Mouse (Mus musculus) CD8-positive naive resting alpha-beta T cell, adult 2 months (primary cell): ENCODE measurements around the gene Rho.
A peak's percentile ranks its signal among the peaks of the same experiment; 100 is the strongest.

Experiments used
- DNase-seq, 2 experiments: peaks; one replicate each; pipeline ENCODE4 v3.0.0; 2022; ENCODE audit warnings: low read depth in 2 of 2, low spot score in 2 of 2

Gene Rho

DNA sequence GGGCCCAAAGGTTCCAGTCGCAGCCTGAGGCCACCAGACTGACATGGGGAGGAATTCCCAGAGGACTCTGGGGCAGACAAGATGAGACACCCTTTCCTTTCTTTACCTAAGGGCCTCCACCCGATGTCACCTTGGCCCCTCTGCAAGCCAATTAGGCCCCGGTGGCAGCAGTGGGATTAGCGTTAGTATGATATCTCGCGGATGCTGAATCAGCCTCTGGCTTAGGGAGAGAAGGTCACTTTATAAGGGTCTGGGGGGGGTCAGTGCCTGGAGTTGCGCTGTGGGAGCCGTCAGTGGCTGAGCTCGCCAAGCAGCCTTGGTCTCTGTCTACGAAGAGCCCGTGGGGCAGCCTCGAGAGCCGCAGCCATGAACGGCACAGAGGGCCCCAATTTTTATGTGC is at the start of gene Rho:
TSS of gene Rho (plus strand) at position 110 of the 400 bp plus-strand sequence.
- no peak for DNase-seq

DNA sequence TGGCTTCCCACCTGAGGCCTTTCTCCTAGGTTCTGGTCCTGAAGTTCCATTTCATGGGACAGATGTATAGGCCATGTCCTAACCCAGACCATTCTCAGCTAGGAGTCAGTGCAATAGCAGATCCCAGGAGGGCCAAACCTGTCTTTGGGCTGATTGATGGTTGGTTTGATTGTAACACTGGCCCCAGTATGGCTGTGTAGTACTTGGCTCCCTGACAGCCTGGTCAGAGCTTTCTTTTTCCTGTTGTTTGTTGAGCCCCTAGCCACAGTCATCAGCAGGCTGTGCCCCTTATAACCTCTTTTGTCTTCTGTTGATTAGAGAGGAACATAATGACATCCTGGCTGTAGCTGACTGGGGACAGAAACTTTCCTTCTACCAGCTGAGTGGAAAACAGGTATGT is 47.5 kb upstream of the Rho start:
- no peak for DNase-seq

DNA sequence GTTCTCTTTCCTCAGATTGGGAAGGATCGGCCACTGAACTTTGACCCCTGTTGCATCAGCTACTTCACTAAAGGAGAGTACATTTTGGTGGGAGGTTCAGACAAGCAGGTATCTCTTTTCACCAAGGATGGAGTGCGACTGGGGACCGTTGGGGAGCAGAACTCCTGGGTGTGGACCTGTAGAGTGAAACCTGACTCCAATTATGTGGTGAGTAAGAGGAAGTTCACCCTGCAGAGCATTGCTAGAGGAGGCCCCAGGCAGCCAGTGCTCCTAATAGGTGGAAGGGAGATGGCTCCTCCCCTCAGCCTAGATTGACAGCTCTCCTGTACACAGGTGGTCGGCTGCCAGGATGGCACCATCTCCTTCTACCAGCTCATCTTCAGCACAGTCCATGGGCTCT is 44.7 kb upstream of the Rho start:
- DNase-seq = no peak

DNA sequence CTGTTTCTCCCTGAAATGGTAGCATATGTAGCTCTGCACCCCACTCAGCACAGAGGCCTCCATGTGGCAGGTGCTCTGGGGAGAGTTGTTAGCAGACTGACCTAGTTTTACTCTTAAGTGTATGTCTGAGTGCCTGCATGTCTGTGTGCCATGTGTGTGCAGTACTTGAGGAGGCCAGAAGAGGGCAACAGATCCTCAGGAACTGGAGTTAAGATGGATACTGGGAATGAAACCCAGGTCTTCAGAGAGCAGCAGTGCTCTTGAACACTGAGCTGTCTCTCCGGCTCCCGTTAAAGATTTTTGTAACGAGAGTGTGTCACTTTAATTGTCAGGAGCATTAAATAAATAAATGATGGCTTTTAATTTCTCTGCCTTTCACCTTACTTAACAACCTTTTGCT is 43.3 kb upstream of the Rho start:
- peak in 1 of 2 experiments; percentile 11 for DNase-seq

DNA sequence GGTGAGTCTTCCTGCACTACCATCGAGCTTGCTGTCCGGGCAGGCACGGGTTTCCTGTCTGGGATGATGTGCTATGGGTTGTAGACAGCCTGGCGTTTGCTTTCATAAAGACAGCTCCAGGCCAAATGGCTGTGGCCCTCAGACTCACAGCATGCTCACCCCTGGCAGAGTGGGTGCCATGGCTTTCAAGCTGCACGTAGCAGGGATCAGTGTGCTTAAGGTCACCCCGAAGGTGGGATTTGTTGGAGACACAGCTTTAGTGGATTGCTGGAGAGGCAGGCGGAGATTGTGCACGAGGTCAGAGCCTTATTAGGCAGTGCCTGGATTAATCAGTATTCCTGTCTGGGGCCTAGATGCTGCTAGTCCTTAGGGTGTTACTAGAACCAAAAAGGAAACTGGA is 40.9 kb upstream of the Rho start:
- DNase-seq = no peak

DNA sequence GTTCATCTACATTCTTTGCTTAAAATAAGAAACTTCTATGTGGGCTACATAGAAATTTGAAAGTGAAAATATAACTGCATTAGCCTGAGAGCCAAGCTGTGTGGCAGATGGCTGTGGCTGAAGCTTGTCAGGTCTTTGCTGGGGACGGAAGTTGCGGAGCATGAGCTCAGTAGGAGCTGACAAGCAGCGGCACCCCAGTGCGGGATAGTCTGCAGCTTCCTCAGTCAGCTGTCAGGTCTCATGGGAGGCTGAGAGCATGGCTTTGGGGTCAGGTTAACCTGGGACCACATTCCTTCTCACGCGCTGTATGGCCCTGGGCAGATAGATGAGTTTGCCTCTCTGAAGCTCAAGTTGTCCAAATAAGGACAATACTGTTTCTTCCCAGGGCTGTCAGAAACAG is 40.5 kb upstream of the Rho start:
- DNase-seq = no peak

DNA sequence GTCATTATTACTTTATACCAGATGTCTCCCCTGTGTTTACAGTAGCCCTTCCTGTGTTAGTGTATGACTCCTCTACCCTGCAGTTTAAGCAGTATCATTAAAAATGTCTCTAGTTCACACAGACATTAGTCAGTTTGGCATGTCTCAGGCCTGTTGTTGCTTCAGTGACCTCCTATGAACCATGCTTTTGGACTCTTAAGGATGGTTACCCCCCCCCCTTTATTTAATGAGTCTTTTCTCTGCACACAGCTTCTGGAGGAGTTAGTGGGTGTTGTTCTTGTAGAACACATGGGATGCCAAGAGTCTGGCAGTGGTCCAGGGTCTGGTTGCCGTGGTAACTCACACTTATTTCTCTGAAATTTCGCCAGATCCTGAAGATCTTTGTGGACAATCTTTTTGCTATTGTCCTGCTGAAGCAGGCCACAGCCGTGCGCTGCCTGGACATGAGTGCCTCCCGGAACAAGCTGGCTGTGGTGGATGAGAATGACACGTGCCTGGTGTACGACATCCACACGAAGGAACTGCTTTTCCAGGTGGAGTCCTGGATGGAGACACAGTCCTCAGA is 40.0 kb upstream of the Rho start:
- DNase-seq = no peak

DNA sequence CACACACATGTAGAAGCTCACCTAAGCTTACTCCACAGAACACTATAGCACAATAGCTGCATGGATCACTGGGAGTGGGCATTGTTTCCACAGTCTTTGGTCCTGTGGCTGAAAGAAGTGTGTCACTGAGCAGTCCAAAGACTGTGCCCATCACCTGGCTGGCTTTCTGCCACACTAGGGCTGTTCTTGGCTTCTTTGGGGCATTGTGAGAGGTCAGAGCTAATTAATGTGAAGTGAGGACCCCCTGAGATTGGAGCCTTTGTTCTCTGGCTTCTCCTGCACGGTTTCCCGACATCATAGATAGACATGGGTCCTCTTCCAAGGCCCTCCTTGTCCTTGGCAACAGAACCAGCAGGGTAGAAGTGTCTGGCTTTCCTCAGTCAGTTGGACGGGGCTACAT is 39.2 kb upstream of the Rho start:
- DNase-seq = no peak

DNA sequence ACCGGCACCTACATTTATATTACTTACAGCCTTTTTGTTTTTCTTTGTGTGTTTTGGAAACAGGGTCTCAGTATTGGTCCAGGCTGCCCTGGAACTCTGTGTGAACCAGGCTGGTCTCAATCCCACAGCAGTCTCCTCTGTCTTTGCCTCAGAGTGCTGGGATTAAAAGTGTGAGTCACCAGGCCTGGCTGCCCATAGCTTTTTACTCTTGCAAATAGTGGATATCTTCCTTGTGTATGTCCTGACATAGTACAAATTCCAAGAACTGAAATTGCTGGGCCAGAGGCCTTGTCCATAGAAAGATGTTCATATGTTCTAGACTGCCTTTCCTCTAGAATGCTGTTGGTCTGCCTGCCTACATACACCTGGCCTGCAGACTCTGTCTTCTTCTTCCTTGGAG is 35.2 kb upstream of the Rho start:
- no peak for DNase-seq

DNA sequence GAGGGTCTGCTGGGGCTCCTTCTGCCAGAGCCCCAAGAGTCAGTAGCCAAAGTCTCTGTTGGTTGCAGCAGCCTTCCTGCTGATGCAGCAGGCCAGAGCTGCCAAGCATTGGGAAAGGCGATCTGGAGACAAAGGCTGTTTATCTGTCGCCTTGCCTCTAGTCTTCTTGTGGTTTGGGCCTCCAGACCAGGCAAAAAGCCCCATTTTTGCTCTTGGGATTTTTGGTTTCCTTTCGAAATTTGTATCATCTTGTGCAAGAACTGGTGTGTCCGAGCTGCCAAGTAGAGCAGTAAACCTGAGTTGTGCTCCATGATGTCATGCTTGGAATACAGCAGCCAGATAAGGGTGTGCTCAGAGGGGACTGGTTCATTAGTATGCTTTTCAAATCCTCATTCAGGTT is 34.4 kb upstream of the Rho start:
- no peak for DNase-seq

DNA sequence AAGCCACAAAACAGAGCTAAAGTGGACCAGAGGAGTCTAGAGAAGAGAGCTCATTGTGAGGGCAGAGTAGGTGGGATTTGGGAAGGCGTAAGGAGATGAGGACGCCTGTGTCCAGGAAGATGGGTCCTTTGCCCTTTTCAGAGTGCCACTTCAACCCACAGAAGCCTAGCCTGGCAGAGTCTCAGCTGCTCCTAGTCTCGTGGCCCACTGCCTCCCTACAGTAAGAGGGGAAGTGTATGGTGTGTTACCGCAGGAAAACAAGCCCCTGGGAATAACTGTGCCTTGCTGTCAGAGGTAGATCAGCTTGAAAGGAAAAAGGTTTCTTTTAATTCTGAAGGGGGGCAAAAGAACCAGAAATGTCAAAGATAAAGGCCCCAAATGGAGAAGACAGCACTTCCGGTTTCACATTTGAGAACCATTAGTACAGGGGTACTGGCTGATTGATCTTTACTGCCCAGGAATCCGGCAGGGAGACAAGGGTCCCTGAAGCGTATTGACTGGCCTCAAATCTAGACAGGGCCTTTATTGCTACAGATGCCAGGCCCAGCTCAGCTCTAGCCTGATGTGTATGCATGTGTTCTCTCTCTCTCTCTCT is 33.5 kb upstream of the Rho start:
- no peak for DNase-seq

DNA sequence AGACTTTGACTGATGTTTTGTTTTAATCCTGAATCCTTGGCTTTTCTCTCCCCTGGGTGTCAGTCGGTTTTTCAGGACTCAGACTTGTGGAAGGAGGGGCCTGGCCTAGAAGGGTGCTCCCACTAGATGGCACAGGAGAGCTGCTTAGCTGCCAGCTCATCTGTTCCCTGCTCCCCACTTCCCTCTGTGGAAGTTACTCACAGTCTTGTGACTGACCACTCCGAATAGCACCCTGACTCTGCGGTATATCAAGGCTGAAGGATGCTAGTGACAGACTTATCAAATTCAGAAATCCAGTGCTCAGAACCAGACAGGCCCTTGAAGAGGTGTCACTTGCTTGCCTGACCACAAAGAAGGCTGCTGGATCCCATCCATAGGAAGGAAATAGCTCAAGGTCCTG is 30.5 kb upstream of the Rho start:
- DNase-seq = no peak

DNA sequence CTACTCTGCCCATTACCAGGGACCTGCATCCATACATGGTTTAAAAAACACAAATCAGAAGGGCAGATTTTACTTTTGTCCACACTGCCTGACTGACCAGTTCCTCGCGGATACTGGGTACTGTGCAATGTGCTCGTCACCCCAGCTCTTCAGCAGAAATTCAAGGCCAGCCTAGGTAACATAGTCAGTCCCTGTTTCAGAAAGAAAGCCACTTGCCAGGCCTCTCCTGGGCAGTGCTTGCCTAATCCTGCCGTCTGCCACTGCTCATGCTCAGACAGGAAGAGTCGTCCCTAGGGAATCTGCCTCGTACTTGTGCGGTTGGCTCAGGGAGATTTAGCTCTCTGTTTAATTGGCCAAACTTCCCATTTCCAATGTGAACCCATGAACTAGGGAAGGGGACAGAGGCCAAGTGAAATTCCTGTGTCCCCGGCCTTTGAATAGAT is 30.0 kb upstream of the Rho start:
- DNase-seq = no peak

DNA sequence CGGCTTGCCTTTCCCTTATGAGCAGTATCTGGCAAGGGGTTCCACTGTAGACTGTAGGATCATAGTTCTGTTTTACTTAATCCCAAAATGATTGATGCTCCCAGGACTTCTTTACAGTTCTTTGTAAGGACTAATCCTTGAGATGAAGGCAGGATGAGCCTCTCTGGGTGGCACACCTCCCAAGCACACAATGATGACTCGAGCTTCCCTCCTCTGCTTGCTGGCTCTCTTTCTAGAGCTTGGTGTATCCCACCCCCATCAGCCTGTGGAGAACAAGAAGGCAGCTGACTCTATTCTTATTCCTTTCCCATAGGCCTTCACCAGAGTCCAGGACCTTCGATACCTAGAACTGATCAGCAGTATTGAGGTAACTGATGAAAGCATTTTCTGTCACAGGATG is 29.0 kb upstream of the Rho start:
- no peak for DNase-seq

DNA sequence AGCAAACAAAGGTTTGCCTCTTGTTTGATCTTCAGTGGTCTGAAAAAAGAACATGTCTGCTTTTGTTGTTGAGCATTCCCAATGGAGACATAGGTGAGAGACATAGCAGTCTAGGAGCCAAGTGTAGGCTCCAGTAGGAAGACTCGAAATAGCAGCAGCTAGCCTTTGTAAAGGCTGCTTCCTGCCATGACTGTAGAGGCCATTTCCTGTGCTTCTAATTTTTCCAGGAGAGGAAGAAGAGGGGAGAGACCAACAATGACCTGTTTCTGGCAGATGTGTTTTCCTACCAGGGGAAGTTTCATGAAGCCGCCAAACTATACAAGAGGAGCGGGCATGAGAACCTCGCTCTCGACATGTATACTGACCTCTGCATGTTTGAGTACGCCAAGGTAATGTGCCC is 26.0 kb upstream of the Rho start:
- no peak for DNase-seq

DNA sequence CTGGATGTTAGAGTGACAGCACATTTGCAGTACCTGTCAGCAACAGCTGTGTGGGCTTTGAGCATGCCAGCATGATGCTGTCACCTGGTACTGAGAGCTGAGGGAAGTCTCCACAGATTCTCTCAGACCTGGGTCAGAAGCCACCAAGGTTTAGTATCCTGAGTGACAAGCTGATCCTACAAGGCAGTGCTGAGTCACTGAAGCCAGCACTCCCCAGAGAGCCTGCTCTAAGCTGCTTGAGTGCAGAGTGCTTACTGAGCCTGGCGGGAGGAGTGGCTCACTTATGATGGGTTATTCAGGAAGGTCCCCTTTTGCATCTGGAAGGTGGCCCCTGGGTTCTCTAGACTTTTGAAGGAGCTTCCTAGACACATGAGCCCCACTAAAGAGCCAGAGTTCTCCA is 25.1 kb upstream of the Rho start:
- DNase-seq = no peak

DNA sequence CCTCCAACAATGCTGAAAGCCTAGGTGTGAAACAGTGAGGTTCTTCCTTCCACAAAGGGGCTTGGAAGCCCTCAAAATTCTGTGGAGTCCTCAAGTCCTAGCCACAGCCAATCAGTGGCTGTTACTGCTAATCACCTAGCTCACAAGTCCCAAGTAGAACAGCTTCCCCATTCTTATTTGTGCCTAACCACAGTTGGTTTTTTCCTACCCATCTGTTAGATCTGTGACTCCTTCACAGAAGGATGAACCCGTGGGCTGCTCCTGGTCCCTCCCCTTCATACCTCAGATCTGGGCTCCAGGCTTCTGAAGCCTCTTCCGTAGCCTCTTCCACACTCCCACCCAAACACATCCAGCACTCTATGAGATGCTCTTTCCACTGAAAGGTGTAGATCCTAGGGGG is 24.7 kb upstream of the Rho start:
- DNase-seq = no peak

DNA sequence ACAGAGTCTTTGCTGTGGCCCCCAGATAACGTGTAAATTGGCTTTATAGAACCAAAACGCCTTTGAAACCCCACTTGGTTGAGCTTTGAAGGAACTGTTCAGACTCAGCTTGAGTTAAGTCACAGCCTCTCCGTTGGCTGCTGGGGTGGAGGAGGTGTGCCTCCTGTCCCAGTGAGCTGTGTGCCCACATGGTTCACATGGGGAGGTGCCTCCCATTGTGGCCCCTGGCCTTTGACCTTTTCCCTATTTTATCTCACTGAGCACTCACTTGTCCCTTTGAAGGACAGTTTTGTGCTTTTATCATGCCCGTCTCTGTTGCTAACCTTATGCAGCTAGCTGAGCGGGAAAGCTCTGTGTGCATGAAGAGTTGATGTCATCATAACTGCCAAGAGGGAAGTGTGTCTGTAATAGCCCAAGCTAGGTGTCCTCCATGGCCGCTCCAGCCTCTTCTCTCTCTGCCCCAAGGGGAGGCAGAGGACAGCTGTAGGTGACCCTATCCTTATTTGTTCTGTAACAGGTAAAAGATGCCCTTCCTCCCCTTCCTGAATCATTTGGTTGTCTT is 23.0 kb upstream of the Rho start:
- no peak for DNase-seq

DNA sequence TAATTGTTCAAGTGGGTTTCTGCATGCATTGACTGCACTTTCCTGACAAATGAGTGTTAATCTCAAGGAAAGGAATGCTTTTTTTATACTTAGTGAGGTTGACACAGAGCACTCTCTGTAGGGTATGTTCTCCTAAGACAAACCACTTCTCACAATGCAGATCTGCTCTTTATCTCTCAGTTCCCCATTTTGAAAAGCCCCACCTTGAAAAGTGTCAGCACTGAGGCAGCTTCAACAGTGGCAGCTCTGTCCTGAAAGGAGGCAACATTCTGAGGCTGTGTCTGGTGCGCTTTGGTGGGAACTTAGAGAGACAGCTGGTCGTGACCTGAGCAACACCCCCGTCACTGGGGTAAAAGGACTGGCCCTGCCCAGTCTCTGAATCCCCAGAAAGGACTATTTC is 22.5 kb upstream of the Rho start:
- no peak for DNase-seq

DNA sequence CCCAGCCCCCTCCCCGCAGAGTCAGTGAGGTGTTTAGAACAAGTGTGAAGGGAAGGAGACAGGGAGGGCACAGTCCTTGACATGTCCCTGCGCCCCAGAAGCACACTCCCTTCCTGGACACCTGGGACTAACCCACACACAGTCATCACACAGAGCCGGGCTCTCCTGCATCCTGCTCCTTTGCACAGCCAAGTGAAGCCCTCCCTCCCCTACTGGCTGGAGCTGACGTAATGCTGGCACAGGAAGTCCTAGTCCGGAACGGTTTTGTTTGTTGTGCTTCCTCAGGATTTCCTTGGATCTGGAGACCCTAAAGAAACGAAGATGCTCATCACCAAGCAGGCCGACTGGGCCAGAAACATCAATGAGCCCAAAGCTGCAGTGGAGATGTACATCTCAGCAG is 21.6 kb upstream of the Rho start:
- no peak for DNase-seq

DNA sequence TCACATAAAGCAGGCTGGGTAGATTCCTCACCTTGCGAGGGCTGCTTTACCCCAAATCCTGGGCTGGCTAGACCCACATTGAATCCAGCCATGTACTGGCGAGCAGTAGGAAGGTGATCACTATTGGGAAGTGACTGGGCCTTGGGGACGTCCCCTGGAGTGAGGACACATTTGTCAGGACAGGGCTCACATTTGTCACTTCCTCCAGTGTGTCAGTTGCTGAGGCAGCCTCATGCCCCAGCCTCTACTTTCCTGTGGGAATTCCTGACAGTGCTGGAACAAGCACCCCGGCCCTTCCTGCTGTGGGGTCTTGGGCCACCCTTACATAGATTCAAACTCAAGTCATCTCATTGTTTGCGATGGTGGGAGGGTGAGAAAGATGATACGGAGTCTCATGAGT is 19.8 kb upstream of the Rho start:
- no peak for DNase-seq

DNA sequence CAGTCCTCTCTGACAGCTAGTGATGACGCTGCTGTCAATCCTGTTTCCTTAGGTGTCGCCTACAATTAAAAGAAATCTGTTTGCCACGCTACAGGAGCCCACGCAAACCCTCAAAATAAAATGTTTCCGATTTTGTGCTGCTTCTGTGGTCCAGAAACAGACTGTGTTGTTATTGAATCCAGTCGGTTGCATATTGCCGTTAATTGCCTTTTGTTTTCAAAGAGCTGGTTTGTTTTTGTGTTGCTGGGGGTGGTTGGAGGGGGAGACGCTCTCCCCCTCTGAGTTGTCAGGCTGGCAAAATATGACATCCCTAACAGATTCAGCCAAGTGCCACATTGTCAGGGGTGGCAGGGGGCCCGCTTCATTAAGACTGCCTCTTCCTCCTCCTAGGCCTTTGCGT is 18.1 kb upstream of the Rho start:
- DNase-seq = no peak

DNA sequence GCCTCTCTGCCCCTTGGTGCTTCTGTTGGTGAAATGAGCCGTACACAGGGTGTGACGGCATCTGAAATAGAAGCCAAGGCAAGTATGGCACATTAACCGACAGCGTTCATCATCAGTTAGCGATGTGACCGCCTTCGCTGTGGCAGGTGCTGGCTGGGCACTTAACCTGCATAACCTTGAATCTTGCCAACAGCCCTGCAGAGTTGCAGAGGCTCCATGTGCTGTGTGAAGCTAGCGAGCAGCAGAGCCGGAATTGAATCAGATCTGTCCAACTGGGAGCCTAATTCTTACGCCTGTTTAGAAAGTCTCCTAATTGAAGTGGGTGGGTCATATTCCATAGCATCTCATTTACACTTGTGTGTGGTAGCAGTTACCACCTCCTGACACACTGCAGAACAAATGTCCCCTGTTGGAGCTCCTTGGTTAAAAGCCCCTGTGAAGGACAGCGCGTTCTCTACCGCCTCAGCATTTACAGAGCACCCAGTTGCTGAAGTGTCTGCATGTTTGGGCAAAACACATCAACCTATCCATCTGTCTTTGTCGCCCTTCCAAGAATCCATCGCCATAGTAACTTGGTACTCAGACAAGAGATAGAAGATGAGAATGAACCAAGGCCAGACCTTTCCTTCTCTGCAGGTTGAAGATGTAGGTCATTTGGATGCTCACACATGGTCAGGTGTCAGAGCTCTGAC is 16.9 kb upstream of the Rho start:
- DNase-seq = no peak
